Mouse (Mus musculus) megakaryocyte, embryonic 14.5 days (primary cell): ENCODE measurements at regions not wholly inside any gene's neighbourhood (a gene's known extent, or its start where the extent isn't known, plus 50 kb on each side); places are given as distances from the start of the nearest gene placed in this dataset.

Experiments
- FLI1 ChIP-seq: IDR thresholded peaks from 2 replicates; pipeline ENCODE4 v1.6.1; 2012; ENCODE audit warnings: low read length, inconsistent platforms, mixed read lengths
- GATA1 ChIP-seq: IDR thresholded peaks from 3 replicates; pipeline ENCODE4 v1.6.1; 2012; ENCODE audit warnings: mixed read lengths, low read length, inconsistent platforms, borderline replicate concordance

DNA sequence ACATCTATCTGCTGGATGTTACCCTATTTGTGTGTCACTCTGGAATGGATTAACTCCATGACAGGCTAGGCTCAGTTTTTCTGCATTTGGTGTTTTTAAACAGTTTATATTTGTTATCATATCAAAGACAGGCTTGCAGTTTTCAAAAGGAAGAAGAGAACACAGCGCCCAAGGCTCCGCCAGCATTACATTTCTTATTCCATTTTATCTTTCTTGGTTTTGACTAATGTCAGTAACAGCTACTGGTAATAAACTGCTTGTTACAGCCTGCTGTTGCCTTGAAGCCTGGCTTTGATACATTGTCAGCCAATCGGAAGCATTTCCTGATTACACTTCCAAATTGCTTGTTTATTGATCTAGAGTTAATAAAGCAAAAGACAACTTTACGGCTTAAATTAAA, 219.4 kb upstream of the Mdfic start:
- no peak for TF ChIP-seq GATA1
- TF ChIP-seq FLI1: no peak
